Mouse (Mus musculus): ENCODE measurements around the gene Sypl2. TPM values are rescaled to one million over a fixed set of nuclear protein-coding genes. Genes with fewer than 3 reads are reported as not detected.

The Sypl2 gene
- total RNA-seq, 2 experiments from 2014 or later, result 6.7 to 12.2 TPM

- DNase-seq (ENCODE audit: low spot score in 2 of 2), result no peak
These were observed 19.6 kb downstream of the Sypl2 start for GRCm38 (mm10) chr3:108206731-108207375.

DNA sequence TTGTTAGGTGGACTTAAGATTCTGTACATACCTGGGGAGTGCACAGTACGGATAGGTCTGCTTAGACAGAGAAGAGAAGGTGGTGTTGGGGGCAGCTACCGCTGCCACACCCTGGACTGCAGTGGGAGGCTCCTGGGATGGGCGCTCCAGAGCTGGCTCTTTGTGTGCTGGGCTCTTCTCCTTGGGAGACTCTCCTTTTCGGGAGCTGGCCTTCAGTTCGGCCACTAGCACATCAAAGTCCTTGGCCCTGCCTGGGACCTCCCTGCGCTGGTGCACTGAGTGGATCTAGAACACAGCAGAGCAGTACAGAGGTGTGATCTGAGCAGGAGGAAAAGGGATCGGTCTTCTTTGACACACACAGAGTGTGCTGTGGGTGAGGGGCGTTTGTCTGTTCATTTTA is 20.8 kb downstream of the Sypl2 start:
- DNase-seq (ENCODE audit: low spot score in 2 of 2), result no peak

DNA sequence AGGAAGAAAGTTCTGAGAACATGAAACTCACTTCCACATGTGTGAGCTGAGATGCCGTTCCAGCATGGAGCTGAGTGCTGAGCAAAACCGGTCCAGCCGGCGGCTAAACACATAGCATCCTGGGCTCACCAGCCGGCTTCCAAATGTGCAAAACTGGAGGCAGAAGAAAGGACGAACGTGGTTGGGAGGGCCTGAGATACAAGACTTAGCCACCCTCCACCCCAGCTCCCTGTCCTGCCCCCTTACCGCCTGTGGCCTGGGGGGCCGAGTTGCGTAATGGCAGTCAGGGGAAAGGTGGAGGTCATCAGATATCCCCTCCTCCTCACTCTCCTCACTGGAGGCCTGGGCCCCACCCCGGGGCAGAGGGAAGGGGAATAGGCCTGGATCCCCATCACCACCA is 22.0 kb downstream of the Sypl2 start:
- DNase-seq (ENCODE audit: low spot score in 2 of 2), result no peak

GRCm38 (mm10) chr3:108203621-108204325 is 22.7 kb downstream of the Sypl2 start:
- peak in 1 of 2 experiments; percentile 67 for DNase-seq (ENCODE audit: low spot score in 2 of 2)

DNA sequence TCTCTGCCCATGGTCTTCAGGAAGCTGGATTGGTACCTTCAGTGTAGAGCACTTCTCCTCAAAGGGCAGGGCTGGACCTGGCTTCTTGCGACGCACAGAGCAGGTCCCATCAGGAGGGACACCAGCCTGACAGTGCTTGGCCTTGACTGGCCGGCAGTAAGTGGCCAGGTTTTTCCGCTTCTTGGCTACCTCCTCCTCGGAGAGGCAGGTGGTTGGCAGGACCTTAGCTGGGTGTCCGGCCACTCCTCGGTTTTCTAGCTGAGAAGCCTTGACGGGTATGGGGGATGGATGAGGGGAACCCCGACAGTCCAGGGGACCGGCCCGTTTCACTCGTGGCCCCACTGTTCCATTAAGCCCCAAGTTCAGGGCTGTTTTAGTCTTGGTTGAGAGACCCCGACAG is 23.2 kb downstream of the Sypl2 start:
- no peak for DNase-seq (ENCODE audit: low spot score in 2 of 2)

- DNase-seq (ENCODE audit: low spot score in 2 of 2), result no peak
These were observed 23.9 kb downstream of the Sypl2 start for GRCm38 (mm10) chr3:108202506-108202905.

GRCm38 (mm10) chr3:108200329-108201323 is 25.8 kb downstream of the Sypl2 start, which contains the start of gene Cyb561d1:
Gene Cyb561d1, minus strand, starts transcription at chr3:108201212.
- peak; percentile 79 to 92 for DNase-seq (ENCODE audit: low spot score in 2 of 2)

DNA sequence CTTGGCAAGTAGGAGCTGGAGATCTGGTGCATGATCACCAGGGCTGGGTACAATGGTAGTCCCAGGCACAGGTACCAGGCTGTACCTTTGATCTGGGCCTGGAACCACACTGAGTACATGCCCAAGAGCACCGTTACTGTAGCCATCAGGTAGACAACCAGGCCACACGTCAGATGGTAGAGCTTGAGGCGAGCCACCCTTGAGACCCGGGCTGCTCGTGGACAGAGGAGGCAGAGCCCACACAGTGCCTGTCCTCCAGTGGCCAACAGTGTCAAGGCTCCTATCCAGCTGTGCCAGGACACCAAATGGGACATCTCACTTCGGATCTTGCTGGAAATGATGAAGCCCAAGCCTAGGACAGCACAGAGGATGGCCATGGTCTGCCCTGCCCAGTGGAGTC is 27.2 kb downstream of the Sypl2 start:
- DNase-seq (ENCODE audit: low spot score in 2 of 2), result no peak

GRCm38 (mm10) chr3:108197066-108197497 is 29.4 kb downstream of the Sypl2 start:
- no peak for DNase-seq (ENCODE audit: low spot score in 2 of 2)

DNA sequence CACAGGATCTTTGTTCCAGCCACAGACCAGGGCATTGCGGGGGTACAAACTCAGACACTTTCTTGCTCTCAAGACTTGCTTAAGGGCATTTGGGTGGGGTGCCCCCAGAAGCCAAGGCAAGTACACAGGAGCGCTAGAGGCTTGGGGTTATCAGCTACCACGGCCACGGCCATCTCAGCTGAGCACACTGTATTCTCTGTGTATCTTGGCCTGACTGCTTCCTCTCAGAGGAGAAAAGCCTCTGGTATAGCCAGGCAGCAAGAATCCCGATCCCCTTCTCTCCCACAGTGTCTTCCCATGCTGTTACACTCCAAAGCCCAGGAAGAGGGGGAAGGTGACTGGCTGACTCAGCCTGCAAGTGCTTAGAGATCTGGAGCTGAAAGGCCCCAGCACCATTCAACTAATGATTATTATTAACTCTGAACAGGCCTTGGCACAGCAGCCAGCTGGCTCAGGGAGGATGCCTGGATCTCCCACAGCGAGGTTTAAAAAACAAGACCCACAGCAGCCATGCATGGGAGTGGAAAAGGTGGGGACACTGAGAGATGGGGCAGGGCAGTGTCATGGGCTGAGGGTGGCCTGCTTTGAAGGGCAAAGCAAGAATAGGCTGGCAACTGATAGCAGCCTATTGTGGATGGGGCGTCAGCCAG is 30.4 kb downstream of the Sypl2 start:
- no peak for DNase-seq (ENCODE audit: low spot score in 2 of 2)

DNA sequence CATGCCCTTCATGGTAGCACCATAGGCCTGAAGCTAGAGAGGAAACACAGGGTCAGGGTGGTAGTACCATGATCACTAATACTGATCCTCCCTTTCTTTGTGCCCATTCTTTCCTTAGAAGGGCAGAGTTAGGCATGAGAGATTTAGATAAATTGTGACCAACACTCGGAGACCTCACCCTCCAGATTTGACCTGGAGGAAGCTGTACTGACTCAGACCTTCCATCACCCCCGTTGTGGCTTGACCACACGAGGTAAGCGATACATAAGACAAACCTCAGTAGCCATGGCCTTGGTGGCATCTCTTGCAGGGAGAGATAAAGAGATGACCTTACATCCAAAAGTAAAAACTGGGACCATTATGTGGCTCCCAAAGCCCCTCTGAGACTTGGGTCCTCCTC is 31.2 kb downstream of the Sypl2 start:
- no peak for DNase-seq (ENCODE audit: low spot score in 2 of 2)

GRCm38 (mm10) chr3:108193686-108194085 is 32.8 kb downstream of the Sypl2 start:
- DNase-seq (ENCODE audit: low spot score in 2 of 2), result no peak

DNA sequence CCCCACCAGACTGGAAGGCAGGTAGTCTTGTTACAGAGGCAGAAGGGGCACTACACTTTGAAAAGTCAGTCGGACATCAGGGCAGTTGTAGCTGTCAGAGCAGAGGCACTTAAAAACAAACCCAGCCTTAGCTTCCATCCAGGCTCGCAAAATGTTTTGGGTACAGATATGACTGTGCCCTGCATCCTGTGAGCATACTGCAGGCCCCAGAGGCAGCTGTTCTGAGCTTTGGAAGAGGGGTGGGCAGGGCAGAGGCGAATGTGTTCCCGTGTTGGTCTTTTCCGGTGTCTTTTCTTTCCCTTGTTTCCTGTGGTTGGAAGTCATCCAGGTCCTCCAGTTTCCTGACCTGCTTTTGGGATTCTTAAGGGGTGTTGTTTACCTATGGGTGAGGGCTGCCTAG is 36.6 kb downstream of the Sypl2 start:
- no peak for DNase-seq (ENCODE audit: low spot score in 2 of 2)

- DNase-seq (ENCODE audit: low spot score in 2 of 2), result no peak
These were observed 37.5 kb downstream of the Sypl2 start for GRCm38 (mm10) chr3:108188716-108189490.

DNA sequence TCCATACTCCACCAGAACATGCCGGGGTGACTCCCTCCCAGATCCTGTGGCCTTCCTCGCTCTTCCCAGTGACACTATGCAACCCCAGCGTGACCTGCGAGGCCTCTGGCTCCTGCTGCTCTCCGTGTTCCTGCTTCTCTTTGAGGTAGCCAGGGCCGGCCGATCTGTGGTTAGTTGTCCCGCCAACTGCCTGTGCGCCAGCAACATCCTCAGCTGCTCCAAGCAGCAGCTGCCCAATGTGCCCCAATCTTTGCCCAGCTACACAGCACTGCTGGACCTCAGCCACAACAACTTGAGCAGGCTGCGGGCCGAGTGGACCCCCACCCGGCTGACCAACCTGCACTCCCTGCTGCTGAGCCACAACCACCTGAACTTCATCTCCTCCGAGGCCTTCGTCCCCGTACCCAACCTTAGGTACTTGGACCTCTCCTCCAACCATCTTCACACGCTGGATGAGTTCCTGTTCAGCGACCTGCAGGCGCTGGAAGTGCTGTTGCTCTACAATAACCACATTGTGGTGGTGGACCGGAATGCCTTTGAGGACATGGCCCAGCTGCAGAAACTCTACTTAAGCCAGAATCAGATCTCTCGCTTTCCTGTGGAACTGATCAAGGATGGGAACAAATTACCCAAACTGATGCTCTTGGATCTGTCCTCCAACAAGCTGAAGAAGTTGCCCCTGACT is 39.2 kb downstream of the Sypl2 start:
- DNase-seq (ENCODE audit: low spot score in 2 of 2), result no peak

DNA sequence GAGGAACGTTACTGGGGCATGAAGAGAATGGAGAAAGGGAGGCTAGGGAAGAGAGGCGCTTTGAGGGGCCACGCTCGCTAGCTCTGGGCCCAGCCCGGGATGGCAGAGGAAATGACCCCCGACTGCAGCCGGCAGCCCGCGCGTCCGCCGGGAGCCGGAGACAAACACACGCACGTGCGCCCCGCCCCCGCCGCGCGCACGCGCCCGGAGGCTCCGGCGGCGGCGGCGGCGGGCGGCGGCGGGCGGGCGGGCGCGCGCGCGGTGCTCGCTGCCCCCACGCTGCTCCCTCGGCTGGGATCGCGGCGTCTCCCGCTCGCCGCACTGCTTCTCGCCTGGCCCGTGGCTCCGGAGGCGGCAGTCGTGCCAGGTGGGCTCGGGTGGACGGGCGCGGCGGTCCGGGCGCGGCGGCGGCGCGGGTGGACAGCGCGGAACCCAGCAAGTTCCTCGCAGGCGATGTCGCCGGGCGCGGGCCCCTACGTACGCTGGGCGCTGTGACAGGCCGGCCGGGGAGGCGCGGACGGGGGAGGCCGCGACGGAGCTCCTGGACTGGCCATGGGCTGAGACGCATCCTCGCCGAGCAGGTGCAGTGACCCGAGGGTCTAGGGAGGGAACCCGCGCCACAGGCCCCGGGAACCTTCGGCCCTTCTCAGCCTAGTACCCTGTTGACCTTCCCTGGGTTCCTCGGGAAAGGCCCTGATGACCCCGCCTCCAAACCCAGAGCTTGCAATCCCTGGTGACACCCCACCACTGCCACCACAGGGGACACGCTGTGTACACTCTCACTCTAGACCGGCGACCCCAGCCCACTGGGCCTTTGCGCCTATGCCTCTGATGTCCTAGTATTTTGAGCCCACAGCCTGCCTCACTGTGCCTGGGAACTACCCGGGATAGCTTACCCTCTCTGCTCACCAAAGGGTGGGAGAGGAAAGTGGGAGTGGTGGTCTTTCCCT is 40.1 kb downstream of the Sypl2 start, which contains the start of gene Amigo1:
Gene Amigo1, plus strand, starts transcription at position 238 of the 950 bp plus-strand sequence.
- DNase-seq (ENCODE audit: low spot score in 2 of 2), result no peak

DNA sequence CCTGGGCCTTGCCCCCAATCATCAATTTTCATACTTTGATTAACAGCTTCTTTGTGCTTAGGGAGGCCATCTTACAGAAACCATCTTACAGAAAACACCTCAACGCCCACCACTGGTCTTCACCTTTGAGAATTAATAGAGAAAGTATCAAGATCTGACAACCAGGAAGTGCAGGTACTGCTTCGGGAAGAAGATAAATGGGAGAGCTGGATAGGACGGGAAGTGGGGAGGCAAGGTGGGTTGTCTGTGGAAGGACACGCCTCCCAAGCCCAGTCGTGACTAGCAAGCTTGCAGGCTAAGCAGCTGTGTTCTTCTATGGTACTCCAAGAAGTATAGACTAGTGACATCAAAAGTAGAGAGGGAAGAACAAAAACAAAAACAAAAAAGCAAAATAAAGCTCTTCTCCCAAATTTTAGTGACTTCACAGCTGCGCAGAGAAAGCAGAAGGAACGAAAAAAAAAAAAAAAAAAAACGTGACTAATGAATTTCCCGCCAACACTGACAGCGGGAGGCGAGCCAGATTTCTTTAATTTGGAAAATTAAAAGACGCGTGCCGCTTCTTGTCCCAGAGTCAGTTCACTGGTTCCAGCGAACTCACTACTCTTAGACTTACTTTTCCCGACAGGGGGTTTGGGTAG is 40.9 kb downstream of the Sypl2 start:
- DNase-seq (ENCODE audit: low spot score in 2 of 2), result no peak

DNA sequence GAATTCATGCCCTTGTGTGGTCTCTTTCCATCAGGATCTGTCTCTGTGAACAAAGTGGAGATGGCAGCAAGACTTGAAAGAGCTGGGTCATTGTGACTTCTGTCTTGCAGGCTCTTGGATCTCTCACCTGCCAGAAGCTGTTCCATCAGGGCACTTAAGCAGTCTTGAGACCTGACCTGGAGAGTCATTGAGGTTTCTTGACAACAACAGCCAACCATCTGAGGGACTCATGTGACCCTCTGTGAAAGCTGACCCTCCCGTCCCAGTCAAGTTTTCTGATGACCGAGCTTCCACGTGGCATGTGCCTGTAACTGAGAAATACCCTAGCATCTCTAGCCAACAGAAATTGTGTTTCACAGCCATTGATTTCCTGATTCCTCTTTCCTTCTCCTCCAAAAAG is 41.7 kb downstream of the Sypl2 start:
- DNase-seq (ENCODE audit: low spot score in 2 of 2), result no peak
